Mouse (Mus musculus): Measurements from ENCODE around the gene Cfap43. TPM values are rescaled to one million over a fixed set of nuclear protein-coding genes. Genes with fewer than 3 reads are reported as not detected.

The Cfap43 gene
- polyA plus RNA-seq, 1 experiment = not detected

DNA sequence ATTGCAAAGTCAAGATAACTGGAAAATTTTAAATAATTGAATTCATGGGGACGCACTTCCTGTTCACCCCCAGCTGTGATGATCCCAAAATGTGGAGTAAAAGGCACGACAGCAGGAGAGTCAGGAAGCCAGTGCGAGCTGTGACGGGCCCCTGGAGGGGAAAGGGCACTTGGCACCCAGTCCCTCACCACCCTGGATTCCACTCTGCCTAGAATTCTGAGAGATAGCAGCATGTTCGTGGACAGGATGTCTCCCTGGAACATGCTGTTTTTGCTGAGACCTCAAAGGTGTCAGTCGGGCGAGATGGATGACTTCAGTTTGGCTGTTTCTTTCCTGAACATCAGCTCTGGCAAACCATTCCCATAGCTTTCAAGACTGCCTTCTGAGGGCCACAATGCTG, 6.7 kb upstream of the Cfap43 start:
- no peak for TF ChIP-seq GATA1 (IDR thresholded peaks at IDR 0.05; ENCODE audit: low read length)

DNA sequence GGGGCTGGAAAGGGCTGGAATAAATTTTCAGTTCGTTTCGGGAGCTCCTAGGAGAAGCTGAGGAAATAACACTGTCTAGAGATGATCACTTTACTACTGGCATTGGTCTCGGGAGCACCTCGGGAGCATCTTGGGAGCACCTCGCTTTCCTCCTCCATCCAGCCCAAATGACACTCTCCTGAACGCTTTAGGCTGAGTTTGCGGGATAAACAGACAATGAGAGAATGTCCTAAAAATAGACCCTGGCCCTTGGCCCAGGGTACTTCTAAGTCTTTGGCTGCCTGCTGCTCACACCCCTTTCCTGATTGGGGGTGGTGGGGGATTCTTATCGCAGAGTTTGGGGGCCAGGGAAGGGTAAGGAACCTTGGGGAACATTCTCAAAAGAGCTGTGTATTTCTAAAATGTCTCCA, 884 bp upstream of the Cfap43 start:
- no peak for TF ChIP-seq GATA1 (IDR thresholded peaks at IDR 0.05; ENCODE audit: low read length)

DNA sequence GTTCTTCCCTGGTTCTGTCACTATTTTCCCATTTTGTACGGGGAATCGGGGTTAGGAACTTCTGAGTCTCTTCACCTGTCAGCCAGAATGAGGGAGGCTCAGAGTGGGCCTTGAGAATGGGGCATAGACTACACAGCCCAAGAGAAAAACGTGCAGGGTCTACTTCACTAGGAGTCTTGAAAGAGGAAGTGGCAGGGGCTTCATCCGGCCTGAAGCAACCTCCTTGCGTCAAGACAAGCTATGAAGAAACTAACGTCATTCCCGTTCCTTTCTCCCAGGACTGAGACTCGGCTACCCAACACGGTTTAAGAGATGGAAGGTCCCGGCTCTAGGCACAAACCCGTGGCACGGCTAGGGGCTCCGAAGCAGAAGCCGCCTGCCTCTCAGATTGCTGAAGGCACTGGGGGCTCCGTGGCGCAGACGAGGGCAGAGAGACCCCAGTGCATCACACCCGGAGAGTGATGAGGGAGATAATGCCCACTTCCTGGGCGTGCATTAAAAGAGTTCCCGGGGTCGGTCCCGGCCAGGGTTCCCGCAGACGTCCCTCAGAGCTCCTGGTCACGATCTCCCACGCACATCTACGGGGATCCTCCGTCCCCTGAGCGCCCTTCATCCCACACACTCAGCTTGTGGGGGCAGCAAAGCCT, 509 bp downstream of the Cfap43 start:
- TF ChIP-seq GATA1 (IDR thresholded peaks at IDR 0.05; ENCODE audit: low read length) = no peak

GRCm38 (mm10) chr19:47918016-47918415, 1.1 kb downstream of the Cfap43 start:
- TF ChIP-seq GATA1 (IDR thresholded peaks at IDR 0.05; ENCODE audit: low read length) = no peak

DNA sequence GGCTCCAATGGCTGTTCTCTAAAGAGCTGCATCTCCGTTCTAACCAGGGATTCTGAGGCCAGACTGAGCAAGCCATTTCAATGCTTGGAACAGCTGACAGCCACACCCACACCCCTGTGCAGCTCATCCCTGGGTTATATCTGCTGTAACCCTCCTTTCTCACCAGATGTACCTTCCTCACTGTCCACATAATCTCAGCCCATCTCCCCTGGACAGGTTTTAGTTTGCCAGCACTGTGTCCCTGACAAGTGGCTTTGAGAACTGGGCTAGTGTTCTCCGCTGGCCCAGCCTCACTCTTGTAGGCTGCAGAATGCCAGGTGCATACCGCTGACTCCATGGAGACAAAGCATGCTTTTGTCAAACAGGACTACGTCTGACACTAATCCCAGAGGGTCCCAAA, 1.7 kb downstream of the Cfap43 start:
- no peak for TF ChIP-seq GATA1 (IDR thresholded peaks at IDR 0.05; ENCODE audit: low read length)

DNA sequence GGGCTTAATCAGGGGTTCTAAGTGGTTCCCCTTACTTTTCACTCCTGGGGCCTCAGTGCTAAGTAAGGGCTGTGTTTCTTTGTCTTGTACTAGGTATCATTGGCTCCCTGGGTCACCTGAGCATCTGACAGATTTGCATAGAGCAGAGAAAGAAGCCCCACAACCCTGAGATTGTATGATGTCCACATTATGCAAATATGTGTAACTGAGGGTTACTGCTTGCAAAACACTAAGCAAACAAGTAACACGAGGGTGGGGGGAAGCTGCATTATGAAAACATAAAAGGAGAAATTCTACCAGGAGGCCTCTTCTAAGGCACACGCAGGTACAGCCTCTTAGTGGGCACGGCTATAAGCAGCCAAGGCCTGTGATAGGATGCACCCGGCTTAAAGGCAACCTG, 3.8 kb downstream of the Cfap43 start:
- TF ChIP-seq GATA1 (IDR thresholded peaks at IDR 0.05; ENCODE audit: low read length) = no peak

DNA sequence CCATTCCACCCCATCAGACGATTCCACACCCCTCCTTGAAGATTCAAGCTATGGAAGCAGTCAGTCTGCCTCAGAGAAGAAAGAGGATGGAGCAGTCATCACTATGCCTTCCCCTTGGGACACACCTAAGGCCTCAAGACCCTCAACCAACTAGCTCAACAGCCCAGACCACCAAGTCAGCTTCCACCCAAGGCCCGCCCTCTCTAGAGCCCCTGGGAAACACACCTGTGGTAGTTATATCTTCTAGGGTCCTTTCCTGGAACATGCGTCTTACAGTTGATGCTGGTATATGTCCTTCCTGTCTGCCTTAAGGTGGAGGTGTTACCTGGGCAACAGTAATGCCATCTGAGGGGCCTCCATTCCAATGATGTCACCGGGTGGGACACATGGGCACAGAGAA, 4.9 kb downstream of the Cfap43 start:
- no peak for TF ChIP-seq GATA1 (IDR thresholded peaks at IDR 0.05; ENCODE audit: low read length)

DNA sequence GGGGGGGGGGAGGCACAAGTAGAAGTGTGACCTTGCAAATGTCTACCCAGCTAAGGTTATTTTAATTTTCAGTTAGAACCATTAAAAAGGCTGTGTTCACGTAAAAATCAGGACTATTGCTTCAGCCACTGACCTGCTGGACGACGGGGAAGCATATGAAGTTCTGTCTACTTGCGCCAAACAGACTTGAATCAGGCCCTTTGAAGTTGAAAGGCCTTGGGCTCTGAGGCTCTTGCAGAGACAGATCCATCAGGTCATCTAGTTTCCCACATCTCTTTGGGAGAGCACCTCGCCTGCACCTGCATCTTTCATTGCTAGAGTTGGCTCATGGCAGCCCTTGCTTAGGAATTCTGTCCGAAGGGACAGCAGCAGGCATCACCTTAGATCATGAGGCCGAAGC, 5.7 kb downstream of the Cfap43 start:
- no peak for TF ChIP-seq GATA1 (IDR thresholded peaks at IDR 0.05; ENCODE audit: low read length)

GRCm38 (mm10) chr19:47910751-47911150, 8.3 kb downstream of the Cfap43 start:
- no peak for TF ChIP-seq GATA1 (IDR thresholded peaks at IDR 0.05; ENCODE audit: low read length)

DNA sequence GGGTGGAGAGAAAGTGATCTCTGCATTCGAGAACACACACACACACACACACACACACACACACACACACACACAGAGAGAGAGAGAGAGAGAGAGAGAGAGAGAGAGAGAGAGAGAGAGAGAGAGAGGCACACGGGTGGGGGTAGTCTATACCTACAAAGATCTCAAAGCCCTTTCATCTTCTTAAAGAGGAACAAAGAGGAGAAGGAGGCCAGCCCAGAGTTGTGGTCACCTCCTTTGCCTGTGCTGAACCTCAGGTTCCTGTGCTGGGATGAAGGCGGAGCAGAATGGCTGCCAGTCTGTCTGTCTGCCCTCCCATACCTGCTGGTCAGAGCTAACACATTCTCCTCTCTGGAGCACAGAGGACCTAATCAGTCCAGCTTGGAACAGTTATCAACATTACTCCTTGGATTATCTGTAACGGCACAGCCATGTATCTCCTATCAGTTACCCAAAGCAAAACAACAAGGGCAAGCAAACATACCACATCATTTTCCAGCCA, 8.9 kb downstream of the Cfap43 start:
- TF ChIP-seq GATA1 (IDR thresholded peaks at IDR 0.05; ENCODE audit: low read length) = no peak

GRCm38 (mm10) chr19:47909387-47910116, 9.5 kb downstream of the Cfap43 start:
- TF ChIP-seq GATA1 (IDR thresholded peaks at IDR 0.05; ENCODE audit: low read length) = no peak

DNA sequence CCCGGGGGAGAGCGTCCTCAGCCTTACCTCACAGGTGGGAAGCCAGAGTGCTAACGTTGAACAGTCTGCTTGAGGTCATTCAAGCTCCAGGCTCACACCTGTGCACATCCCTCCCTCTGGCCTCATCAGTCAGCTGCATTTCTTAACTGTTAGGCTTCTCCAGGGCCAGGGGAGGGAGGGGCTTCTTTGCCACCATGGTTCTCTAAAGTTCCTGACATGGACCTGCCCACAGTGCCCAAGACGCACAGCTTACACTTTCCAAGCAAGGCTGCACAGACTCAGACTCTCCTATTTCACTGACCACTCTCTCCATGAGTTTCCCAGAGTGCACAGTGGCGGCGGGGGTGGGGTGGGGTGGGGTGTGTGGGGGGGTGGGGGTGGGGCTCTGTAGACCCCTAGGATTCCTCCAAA, 10.1 kb downstream of the Cfap43 start:
- TF ChIP-seq GATA1 (IDR thresholded peaks at IDR 0.05; ENCODE audit: low read length) = no peak

GRCm38 (mm10) chr19:47907596-47907995, 11.5 kb downstream of the Cfap43 start:
- no peak for TF ChIP-seq GATA1 (IDR thresholded peaks at IDR 0.05; ENCODE audit: low read length)

- no peak for TF ChIP-seq GATA1 (IDR thresholded peaks at IDR 0.05; ENCODE audit: low read length)
These were observed 13.5 kb downstream of the Cfap43 start for GRCm38 (mm10) chr19:47905603-47906002.

DNA sequence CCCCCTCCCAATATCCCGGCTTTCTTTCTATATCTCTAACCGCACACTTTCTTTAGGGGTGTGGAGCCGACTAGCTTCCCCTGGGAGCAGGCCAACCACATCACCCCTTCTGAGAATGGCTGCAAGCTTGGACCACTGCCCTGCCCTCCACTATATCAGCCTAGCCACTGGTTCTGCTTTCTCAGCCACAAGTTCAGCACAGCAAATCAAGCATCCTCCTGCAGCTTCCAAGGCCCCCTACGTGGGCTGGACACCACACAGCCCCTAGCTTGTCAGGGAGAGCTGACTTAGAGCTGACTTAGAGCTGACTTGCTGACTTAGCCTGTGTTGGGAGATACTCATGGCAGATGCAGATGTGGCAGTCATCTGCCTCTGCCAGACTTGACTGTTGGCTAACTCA, 14.0 kb downstream of the Cfap43 start:
- no peak for TF ChIP-seq GATA1 (IDR thresholded peaks at IDR 0.05; ENCODE audit: low read length)

DNA sequence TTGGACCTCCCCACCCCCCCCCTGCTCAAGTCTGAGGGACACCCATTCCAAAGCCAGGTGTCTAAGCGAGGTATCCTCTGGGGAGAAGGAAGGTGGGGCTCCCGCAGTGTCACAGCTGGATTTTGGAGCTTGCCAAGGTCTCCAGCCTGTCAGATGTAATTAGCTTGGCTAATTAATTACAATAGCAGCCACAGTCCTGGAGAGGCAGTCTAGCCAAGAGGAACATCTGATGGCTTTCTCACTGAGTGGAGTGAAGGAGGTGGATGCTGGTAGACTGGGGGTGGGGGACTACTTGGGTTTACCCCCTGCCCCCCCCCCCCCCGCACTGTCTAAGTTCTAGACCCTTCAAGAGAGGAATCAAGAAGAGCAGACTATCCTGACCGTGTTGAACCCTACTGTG, 15.4 kb downstream of the Cfap43 start:
- TF ChIP-seq GATA1 (IDR thresholded peaks at IDR 0.05; ENCODE audit: low read length) = no peak
